Mouse (Mus musculus) neural tube, embryonic 11.5 days (tissue): ENCODE measurements around the gene Nfatc3. TPM values are rescaled to one million over a fixed set of nuclear protein-coding genes. Genes with fewer than 3 reads are reported as not detected.

Experiments used
- ATAC-seq: fragments of 200-750 bp; cut with Nextera tagmentation; 2 replicates; pipeline ENCODE4 v1.8.0; 2017; ENCODE audit warnings: moderate number of reproducible peaks, mild to moderate bottlenecking, moderate TSS enrichment, moderate library complexity; ENCODE audit not compliant: insufficient read depth, low FRiP score, low TSS enrichment
- DNase-seq: peaks from one replicate; pipeline ENCODE4 v3.0.0-alpha.2; 2015; ENCODE audit warnings: low spot score
- H3K27ac ChIP-seq: fragments of 300-500 bp; sonication (generic); 2 replicates; pipeline ENCODE4 v1.5.1; 2014; ENCODE audit warnings: low read depth, mild to moderate bottlenecking, low read length
- H3K27me3 ChIP-seq: fragments of 300-500 bp; sonication (generic); 2 replicates; pipeline ENCODE4 v1.6.1; 2014; ENCODE audit warnings: mild to moderate bottlenecking, low read length, mixed read lengths; ENCODE audit not compliant: control insufficient read depth, insufficient read depth
- H3K36me3 ChIP-seq: fragments of 300-500 bp; sonication (generic); 2 replicates; pipeline ENCODE4 v1.6.1; 2014; ENCODE audit warnings: mild to moderate bottlenecking, low read length, moderate library complexity, mixed read lengths; ENCODE audit not compliant: control insufficient read depth, insufficient read depth
- H3K4me1 ChIP-seq: fragments of 300-500 bp; sonication (generic); 2 replicates; pipeline ENCODE4 v1.6.1; 2014; ENCODE audit warnings: low read length, mixed read lengths; ENCODE audit not compliant: control insufficient read depth, insufficient read depth
- H3K4me2 ChIP-seq: fragments of 300-500 bp; sonication (generic); 2 replicates; pipeline ENCODE4 v1.6.1; 2014; ENCODE audit warnings: low read depth, mild to moderate bottlenecking, moderate library complexity
- H3K4me3 ChIP-seq: fragments of 300-500 bp; sonication (generic); 2 replicates; pipeline ENCODE4 v1.5.1; 2014; ENCODE audit warnings: low read depth, low read length
- H3K9ac ChIP-seq: fragments of 300-500 bp; sonication (generic); 2 replicates; pipeline ENCODE4 v1.6.1; 2014; ENCODE audit warnings: mild to moderate bottlenecking, low read length
- H3K9me3 ChIP-seq: fragments of 300-500 bp; sonication (generic); 2 replicates; pipeline ENCODE4 v1.6.1; 2016; ENCODE audit warnings: low read length; ENCODE audit not compliant: control insufficient read depth
- WGBS: fragments of 180-500 bp; shearing (Covaris S2); extraction: QIAGEN DNeasy Blood & Tissue Kit; methylation state at CpG from one replicate; pipeline ENCODE4 v1.1.7; 2014; 5-methylcytosine and 5-hydroxymethylcytosine counted together
- polyA plus RNA-seq: library from polyadenylated mRNA; unstranded; fragments of >200 nt; fragmentation: Nextera tagmentation; extraction: Ambion mirVana; gene quantifications from 2 replicates; pipeline ENCODE4 v1.2.1, GENCODE M21; 2014

Gene Nfatc3
- polyA plus RNA-seq, 1 experiment from 2014 or later, result 3.4 TPM

DNA sequence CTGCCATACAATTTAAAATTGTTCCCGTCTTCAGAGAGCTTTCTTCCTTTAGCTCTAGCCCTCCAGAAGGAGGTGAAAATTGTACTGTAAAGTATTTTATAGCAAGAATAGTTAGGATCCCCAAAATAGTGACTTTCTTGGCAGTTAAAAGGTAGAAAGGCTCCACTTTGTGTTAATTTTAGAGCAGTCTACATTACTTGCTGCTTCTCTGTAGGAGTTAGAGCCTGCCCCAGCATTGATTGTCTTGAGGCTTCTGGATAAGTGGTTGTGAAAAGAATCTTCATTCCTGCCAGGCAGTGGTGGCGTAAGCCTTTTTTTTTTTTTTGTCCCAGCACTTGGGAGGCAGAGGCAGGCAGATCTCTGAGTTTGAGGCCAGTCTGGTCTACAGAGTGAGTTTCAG is 8.1 kb downstream of the Nfatc3 start:
- Histone ChIP-seq H3K9me3 (no peaks in the 10 kb centered on the region), H3K36me3 (no peaks in the 10 kb centered on the region), H3K27ac (no peak overlapping the region), H3K27me3 (no peaks in the 10 kb centered on the region), H3K9ac (no peak overlapping the region), H3K4me2 (no peak overlapping the region), H3K4me3 (no peak overlapping the region), H3K4me1 (0 out of 2 replicates have a peak, but pooled peaks cover 2% of the 10 kb centered on the region)
- DNase-seq, result no peak
- WGBS, result 94% methylated on average over 2 of the region's 2 CpGs
- ATAC-seq, result no peak

DNA sequence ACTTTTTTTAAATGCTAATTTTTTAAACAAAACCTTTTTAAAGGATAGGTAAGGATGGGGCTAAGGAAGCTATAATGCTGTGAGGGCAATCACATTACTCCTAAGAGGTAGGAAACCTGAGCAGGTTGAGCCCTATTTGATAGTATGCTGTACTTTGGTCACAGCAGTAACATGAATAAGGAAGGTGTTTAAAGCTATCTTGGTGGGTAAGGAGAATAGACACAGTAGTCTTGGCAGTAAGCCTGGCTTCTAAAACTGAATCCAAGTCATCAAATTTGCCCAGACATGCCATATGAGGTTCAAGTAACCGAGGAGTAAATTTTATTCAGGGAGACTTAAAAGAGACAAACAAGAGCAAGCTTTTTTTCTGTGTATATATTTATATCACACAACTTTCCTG is 10.9 kb downstream of the Nfatc3 start:
- H3K9me3 ChIP-seq, result no peaks in the 10 kb centered on the region

GRCm38 (mm10) chr8:106072113-106072512 is 13.5 kb downstream of the Nfatc3 start:
- Histone ChIP-seq H3K27me3 (no peaks in the 10 kb centered on the region), H3K4me2 (no peak overlapping the region), H3K36me3 (no peaks in the 10 kb centered on the region), H3K9me3 (no peaks in the 10 kb centered on the region), H3K27ac (no peak overlapping the region), H3K4me3 (no peak overlapping the region), H3K9ac (no peak overlapping the region), H3K4me1 (no peaks in the 10 kb centered on the region)
- DNase-seq (no peak), ATAC-seq (no peak)

More for the DNA sequence above, 10.9 kb downstream of the Nfatc3 start:
- Histone ChIP-seq H3K27me3 (no peaks in the 10 kb centered on the region), H3K9ac (no peak overlapping the region), H3K4me1 (no peaks in the 10 kb centered on the region), H3K27ac (no peak overlapping the region), H3K4me2 (no peak overlapping the region), H3K36me3 (no peaks in the 10 kb centered on the region), H3K4me3 (no peak overlapping the region)
- DNase-seq (no peak), ATAC-seq (no peak)
- WGBS, result 87% methylated on average over 1 of the region's 1 CpGs

- Histone ChIP-seq H3K9me3 (no peaks in the 10 kb centered on the region), H3K4me2 (no peak overlapping the region), H3K27me3 (no peaks in the 10 kb centered on the region), H3K9ac (no peak overlapping the region), H3K4me3 (no peak overlapping the region), H3K36me3 (0 out of 2 replicates have a peak, but pooled peaks cover 1% of the 10 kb centered on the region), H3K4me1 (no peaks in the 10 kb centered on the region), H3K27ac (no peak overlapping the region)
- DNase-seq (no peak), ATAC-seq (no peak)
Measured at GRCm38 (mm10) chr8:106074236-106074635, 15.6 kb downstream of the Nfatc3 start.

GRCm38 (mm10) chr8:106074659-106075058 is 16.0 kb downstream of the Nfatc3 start:
- no peak overlapping the region for H3K4me3 ChIP-seq
- H3K9ac ChIP-seq, result no peak overlapping the region
- H3K27ac ChIP-seq, result no peak overlapping the region
- no peaks in the 10 kb centered on the region for H3K27me3 ChIP-seq
- H3K9me3 ChIP-seq, result no peaks in the 10 kb centered on the region
- ATAC-seq (no peak), DNase-seq (no peak)
- 0 out of 2 replicates have a peak, but pooled peaks cover 2% of the 10 kb centered on the region for H3K36me3 ChIP-seq
- H3K4me1 ChIP-seq, result no peaks in the 10 kb centered on the region
- WGBS, result 90% methylated on average over 1 of the region's 1 CpGs
- no peak overlapping the region for H3K4me2 ChIP-seq

GRCm38 (mm10) chr8:106075161-106075862 is 16.7 kb downstream of the Nfatc3 start:
- Histone ChIP-seq H3K27ac (no peak overlapping the region), H3K9me3 (no peaks in the 10 kb centered on the region), H3K4me3 (no peak overlapping the region), H3K27me3 (no peaks in the 10 kb centered on the region), H3K36me3 (0 out of 2 replicates have a peak, but pooled peaks cover 2% of the 10 kb centered on the region), H3K4me2 (no peak overlapping the region), H3K9ac (no peak overlapping the region), H3K4me1 (no peaks in the 10 kb centered on the region)
- DNase-seq (no peak), ATAC-seq (no peak)
- WGBS, result 91% methylated on average over 9 of the region's 9 CpGs

- Histone ChIP-seq H3K4me2 (no peak overlapping the region), H3K27ac (no peak overlapping the region), H3K27me3 (no peaks in the 10 kb centered on the region), H3K4me1 (no peaks in the 10 kb centered on the region), H3K9me3 (no peaks in the 10 kb centered on the region), H3K9ac (no peak overlapping the region), H3K36me3 (0 out of 2 replicates have a peak, but pooled peaks cover 2% of the 10 kb centered on the region), H3K4me3 (no peak overlapping the region)
- ATAC-seq, result no peak
- WGBS, result 97% methylated on average over 5 of the region's 5 CpGs
- DNase-seq, result no peak
Measured at GRCm38 (mm10) chr8:106075863-106076174, 17.2 kb downstream of the Nfatc3 start.

GRCm38 (mm10) chr8:106076612-106077011 is 18.0 kb downstream of the Nfatc3 start:
- DNase-seq, result no peak
- WGBS, result 86% methylated on average over 5 of the region's 5 CpGs
- Histone ChIP-seq H3K4me1 (no peaks in the 10 kb centered on the region), H3K4me3 (no peak overlapping the region), H3K9ac (no peak overlapping the region), H3K4me2 (no peak overlapping the region), H3K27me3 (no peaks in the 10 kb centered on the region), H3K27ac (no peak overlapping the region), H3K36me3 (0 out of 2 replicates have a peak, but pooled peaks cover 2% of the 10 kb centered on the region), H3K9me3 (no peaks in the 10 kb centered on the region)
- no peak for ATAC-seq

- 93% methylated on average over 1 of the region's 1 CpGs for WGBS
- no peak for DNase-seq
- no peaks in the 10 kb centered on the region for H3K9me3 ChIP-seq
- no peaks in the 10 kb centered on the region for H3K4me1 ChIP-seq
- no peak overlapping the region for H3K4me3 ChIP-seq
- ATAC-seq, result no peak
- H3K27ac ChIP-seq, result no peak overlapping the region
- 0 out of 2 replicates have a peak, but pooled peaks cover 2% of the 10 kb centered on the region for H3K36me3 ChIP-seq
- H3K4me2 ChIP-seq, result no peak overlapping the region
- no peaks in the 10 kb centered on the region for H3K27me3 ChIP-seq
- no peak overlapping the region for H3K9ac ChIP-seq
Measured at GRCm38 (mm10) chr8:106077452-106078067, 18.9 kb downstream of the Nfatc3 start.
